ENCODE assay signal across 8 mouse cellular contexts in the genomic region with DNA sequence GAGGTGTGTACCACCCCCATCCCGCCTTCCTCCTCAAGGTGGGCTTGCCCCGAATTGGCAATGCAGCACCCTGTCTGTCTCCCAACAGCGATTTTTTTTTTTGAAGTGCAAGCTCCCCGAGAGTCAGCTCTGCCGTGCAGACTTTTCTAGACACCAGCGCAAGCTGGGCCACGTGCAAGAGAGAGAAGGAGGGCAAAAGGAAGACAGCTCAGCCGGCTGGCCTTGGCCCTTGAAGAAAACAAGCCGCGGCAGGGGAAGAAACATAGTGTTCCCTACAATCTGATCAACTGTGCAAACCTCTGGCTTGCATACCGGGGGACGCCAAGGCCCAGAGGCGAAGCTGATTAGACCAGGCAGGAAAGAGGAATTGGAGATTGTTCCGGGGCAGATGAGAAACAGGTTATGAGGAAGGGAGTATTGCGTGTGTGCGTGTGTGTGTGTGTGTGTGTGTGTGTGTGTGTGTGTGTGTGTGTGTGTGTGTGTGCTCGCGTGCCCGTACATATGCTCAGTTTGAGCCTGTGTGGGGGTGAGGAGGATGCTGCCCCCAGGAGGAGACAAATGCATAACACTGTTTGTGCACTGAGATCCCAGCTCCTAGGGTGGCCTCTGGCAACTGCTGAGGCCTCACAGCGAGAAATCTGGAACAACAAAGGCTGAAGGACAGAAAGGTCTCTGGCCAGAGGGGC.
A peak's percentile ranks its signal among the peaks of the same experiment; 100 is the strongest.
DNase-seq lines count a peak whose midpoint lies in the region; ATAC-seq lines count a peak whose summit lies in the region.

No protein-coding gene starts in this region.

- H3K27ac ChIP-seq in midbrain, embryonic 10.5 days (replicated peaks) = no peak overlapping the region; the same call in 1 of the 2 replicates

- H3K4me3 ChIP-seq in midbrain, embryonic 10.5 days = no peak overlapping the region

- WGBS in midbrain, embryonic 10.5 days = 56% methylated on average over 18 of the region's 20 CpGs

- no peaks in the 10 kb centered on the region for H3K36me3 ChIP-seq in midbrain, embryonic 10.5 days

- H3K9me3 ChIP-seq in midbrain, embryonic 10.5 days (replicated peaks) = no peaks in the 10 kb centered on the region

- intact Hi-C loops in gastrocnemius, postnatal 36 days (cut with DNase I) = loop anchor here (1.0 to 5.0 kb wide), 3 partner anchors 42 to 225 kb away; no protein-coding TSS in a partner anchor
- intact Hi-C loops in left cerebral cortex, postnatal 36 days (cut with DNase I) = loop anchor here (1.0 to 5.0 kb wide), 4 partner anchors 39 to 221 kb away; no protein-coding TSS in a partner anchor

- H3K27me3 ChIP-seq in midbrain, embryonic 10.5 days (ENCODE audit: low read depth, poor library complexity, severe bottlenecking) = no peaks in the 10 kb centered on the region

- peaks cover 13% of the 10 kb centered on the region for H3K4me1 ChIP-seq in midbrain, embryonic 10.5 days

- peak; percentile 13 for ATAC-seq in activated CD4-positive, CD25-positive, alpha-beta regulatory T cell, adult 4 months
- peak; percentile 28 for ATAC-seq in inflammation-experienced regulatory T-cells, adult 6 months
- ATAC-seq in erythroid progenitor cell, adult 5-6 weeks (replicated peaks; ENCODE audit: low FRiP score, poor library complexity, severe bottlenecking) = no peak

- peak; percentile 26 to 29 for DNase-seq in cerebellum, postnatal 36 days
- DNase-seq in gastrocnemius, postnatal 36 days = peak; percentile 59 to 76
- peak; percentile 49 to 55 for DNase-seq in left cerebral cortex, postnatal 36 days (ENCODE audit: low spot score in 2 of 2)
- DNase-seq in midbrain, embryonic 10.5 days (ENCODE audit: low spot score) = peak; percentile 16
- peak; percentile 78 for DNase-seq in skeletal muscle tissue, adult 2 months (ENCODE audit: low read depth, low spot score)

Comparison
In these comparisons a context has a peak if more than half of its experiments do, and no peak if none do; other contexts are left out.
1. DNase-seq: peak in every context shown above with its lines; median percentile 78 in skeletal muscle tissue, adult 2 months; 68 in gastrocnemius, postnatal 36 days; 52 in left cerebral cortex, postnatal 36 days; 28 in cerebellum, postnatal 36 days; 16 in midbrain, embryonic 10.5 days.